Mouse (Mus musculus): ENCODE data around the gene Nkain1. TPM values are rescaled to one million over a fixed set of nuclear protein-coding genes. Genes with fewer than 3 reads are reported as not detected.

The Nkain1 gene
- polyA plus RNA-seq, 1 experiment from 2014 or later = 12.8 TPM

GRCm38 (mm10) chr4:130563820-130564219 lies 10.2 kb downstream of the Nkain1 start:
- Histone ChIP-seq H3K27me3 (replicated peaks) (peaks cover 25% of the 10 kb centered on the region), H3K27ac (no peak overlapping the region), H3K4me3 (no peak overlapping the region), H3K9me3 (no peaks in the 10 kb centered on the region), H3K9ac (no peak overlapping the region), H3K4me1 (peaks cover 79% of the 10 kb centered on the region), H3K36me3 (peaks cover 7% of the 10 kb centered on the region; the same call in 1 of the 2 replicates), H3K4me2 (replicated peaks) (peak overlapping the region; percentile 41)
- WGBS = 20% methylated on average over 8 of the region's 8 CpGs
- ATAC-seq (ENCODE audit: low FRiP score, low read depth) = peak; percentile 67

- Histone ChIP-seq H3K9ac (no peak overlapping the region), H3K9me3 (no peaks in the 10 kb centered on the region), H3K4me2 (replicated peaks) (peak overlapping the region; percentile 41), H3K36me3 (peaks cover 7% of the 10 kb centered on the region; the same call in 1 of the 2 replicates), H3K4me1 (peaks cover 75% of the 10 kb centered on the region), H3K4me3 (no peak overlapping the region), H3K27me3 (replicated peaks) (peaks cover 25% of the 10 kb centered on the region), H3K27ac (no peak overlapping the region)
- 85% methylated on average over 9 of the region's 9 CpGs for WGBS
- no peak for ATAC-seq (ENCODE audit: low FRiP score, low read depth)
These were observed 10.7 kb downstream of the Nkain1 start for GRCm38 (mm10) chr4:130563260-130563756.

- no peaks in the 10 kb centered on the region for H3K9me3 ChIP-seq
- H3K36me3 ChIP-seq = peaks cover 7% of the 10 kb centered on the region; the same call in 1 of the 2 replicates
- H3K4me1 ChIP-seq = peaks cover 80% of the 10 kb centered on the region
These were observed 13.2 kb downstream of the Nkain1 start for GRCm38 (mm10) chr4:130560576-130561310.

GRCm38 (mm10) chr4:130559220-130559619 lies 14.8 kb downstream of the Nkain1 start:
- no peak for ATAC-seq (ENCODE audit: low FRiP score, low read depth)
- no peak overlapping the region for H3K4me2 ChIP-seq (replicated peaks)
- no peak overlapping the region for H3K4me3 ChIP-seq
- H3K36me3 ChIP-seq = peaks cover 7% of the 10 kb centered on the region; the same call in 1 of the 2 replicates
- H3K27me3 ChIP-seq (replicated peaks) = peaks cover 14% of the 10 kb centered on the region
- 78% methylated on average over 3 of the region's 3 CpGs for WGBS
- no peak overlapping the region for H3K9ac ChIP-seq
- peaks cover 73% of the 10 kb centered on the region for H3K4me1 ChIP-seq
- H3K27ac ChIP-seq = no peak overlapping the region
- no peaks in the 10 kb centered on the region for H3K9me3 ChIP-seq

More at GRCm38 (mm10) chr4:130560576-130561310, 13.2 kb downstream of the Nkain1 start:
- no peak overlapping the region for H3K4me3 ChIP-seq
- no peak for ATAC-seq (ENCODE audit: low FRiP score, low read depth)
- H3K27ac ChIP-seq = peak overlapping the region; percentile 48; the same call in 1 of the 2 replicates
- WGBS = 27% methylated on average over 11 of the region's 11 CpGs
- peak overlapping the region; percentile 25; the same call in 1 of the 2 replicates for H3K4me2 ChIP-seq (replicated peaks)
- H3K9ac ChIP-seq = 0 out of 2 replicates have a peak overlapping the region, but pooled peaks have one; percentile 17
- peaks cover 25% of the 10 kb centered on the region for H3K27me3 ChIP-seq (replicated peaks)

- H3K27me3 ChIP-seq (replicated peaks) = peaks cover 14% of the 10 kb centered on the region
- H3K4me3 ChIP-seq = no peak overlapping the region
- WGBS = 79% methylated on average over 12 of the region's 12 CpGs
- H3K36me3 ChIP-seq = peaks cover 7% of the 10 kb centered on the region; the same call in 1 of the 2 replicates
- peaks cover 71% of the 10 kb centered on the region for H3K4me1 ChIP-seq
- H3K4me2 ChIP-seq (replicated peaks) = no peak overlapping the region
- H3K9ac ChIP-seq = no peak overlapping the region
- H3K27ac ChIP-seq = no peak overlapping the region
- H3K9me3 ChIP-seq = no peaks in the 10 kb centered on the region
- no peak for ATAC-seq (ENCODE audit: low FRiP score, low read depth)
These were observed 16.1 kb downstream of the Nkain1 start for GRCm38 (mm10) chr4:130557852-130558251.

DNA sequence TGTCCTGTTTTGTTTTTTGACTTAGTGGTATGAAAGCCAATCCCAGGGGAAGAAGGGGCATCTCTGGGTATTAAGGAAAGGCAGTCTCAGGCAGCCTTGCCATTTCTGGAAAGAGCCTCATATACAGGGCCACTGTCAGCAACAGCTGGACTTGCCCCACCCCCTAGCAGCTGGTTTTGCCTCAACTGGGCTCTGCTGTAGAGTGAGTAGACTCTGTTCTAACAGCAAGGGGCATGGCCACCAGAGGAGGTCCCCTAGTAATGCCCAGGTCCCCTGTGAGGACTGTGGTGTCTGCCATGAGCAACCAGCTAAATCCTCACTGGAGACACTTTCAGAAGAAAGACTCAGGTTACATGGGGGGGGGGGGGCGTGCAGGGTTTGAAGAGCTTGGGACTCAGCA lies 17.0 kb downstream of the Nkain1 start:
- no peak for ATAC-seq (ENCODE audit: low FRiP score, low read depth)
- Histone ChIP-seq H3K36me3 (peaks cover 7% of the 10 kb centered on the region; the same call in 1 of the 2 replicates), H3K9ac (no peak overlapping the region), H3K27ac (no peak overlapping the region), H3K4me2 (replicated peaks) (no peak overlapping the region), H3K9me3 (no peaks in the 10 kb centered on the region), H3K4me1 (peaks cover 71% of the 10 kb centered on the region), H3K4me3 (no peak overlapping the region), H3K27me3 (replicated peaks) (peaks cover 10% of the 10 kb centered on the region)
- WGBS = 60% methylated on average over 1 of the region's 1 CpGs

DNA sequence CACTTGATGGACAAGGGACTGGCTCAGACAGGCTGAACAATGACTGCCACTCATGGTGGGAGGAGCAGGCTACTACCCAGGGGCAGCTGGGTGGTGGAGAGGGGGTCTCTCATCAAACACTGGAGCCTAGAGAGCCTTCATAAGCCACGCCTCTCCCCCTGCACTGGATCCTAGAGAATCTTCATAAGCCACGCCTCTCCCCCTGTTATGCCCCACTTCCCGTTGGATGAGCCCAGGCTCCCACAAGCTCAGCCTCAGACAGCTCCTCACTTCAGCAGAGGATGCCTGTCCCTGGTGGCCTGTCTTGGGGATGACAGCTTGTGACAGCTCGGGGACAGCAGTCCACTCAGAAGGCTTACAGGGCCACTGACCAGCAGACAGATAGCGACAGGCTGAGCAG lies 17.7 kb downstream of the Nkain1 start:
- no peaks in the 10 kb centered on the region for H3K9me3 ChIP-seq
- no peak overlapping the region for H3K9ac ChIP-seq
- no peak overlapping the region for H3K27ac ChIP-seq
- no peak overlapping the region for H3K4me2 ChIP-seq (replicated peaks)
- WGBS = 35% methylated on average over 5 of the region's 5 CpGs
- H3K36me3 ChIP-seq = peaks cover 7% of the 10 kb centered on the region; the same call in 1 of the 2 replicates
- ATAC-seq (ENCODE audit: low FRiP score, low read depth) = 0 out of 2 replicates have a peak, but pooled peaks have one; percentile 33
- no peak overlapping the region for H3K4me3 ChIP-seq
- peaks cover 72% of the 10 kb centered on the region for H3K4me1 ChIP-seq
- H3K27me3 ChIP-seq (replicated peaks) = peaks cover 6% of the 10 kb centered on the region; the same call in 1 of the 2 replicates

DNA sequence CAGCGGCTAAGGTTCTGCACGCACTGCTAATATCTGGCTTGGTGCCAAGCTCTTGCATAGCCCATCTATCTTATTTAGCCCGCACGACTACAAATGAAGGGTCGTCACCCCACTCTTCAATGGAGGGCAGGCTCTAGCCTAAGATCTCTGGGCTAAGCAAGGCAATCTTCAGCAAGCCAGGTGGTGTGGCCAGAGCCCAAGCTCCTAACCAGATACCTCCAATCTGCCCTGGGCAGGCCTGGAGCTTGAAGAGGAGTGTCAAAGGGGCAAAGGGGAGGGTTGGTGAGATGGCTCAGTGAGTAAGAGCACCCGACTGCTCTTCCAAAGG lies 20.9 kb downstream of the Nkain1 start:
- H3K4me1 ChIP-seq = peaks cover 57% of the 10 kb centered on the region
- no peak overlapping the region for H3K27ac ChIP-seq
- WGBS = 13% methylated on average over 6 of the region's 6 CpGs
- no peak overlapping the region for H3K4me3 ChIP-seq
- ATAC-seq (ENCODE audit: low FRiP score, low read depth) = no peak
- H3K9ac ChIP-seq = no peak overlapping the region
- H3K27me3 ChIP-seq (replicated peaks) = no peaks in the 10 kb centered on the region
- H3K36me3 ChIP-seq = no peaks in the 10 kb centered on the region
- 0 out of 2 replicates have a peak overlapping the region, but pooled peaks have one; percentile 25 for H3K4me2 ChIP-seq (replicated peaks)
- no peaks in the 10 kb centered on the region for H3K9me3 ChIP-seq

- H3K27ac ChIP-seq = peak overlapping the region; percentile 22; the same call in 1 of the 2 replicates
- no peak overlapping the region for H3K9ac ChIP-seq
- ATAC-seq (ENCODE audit: low FRiP score, low read depth) = peak; percentile 46
- no peaks in the 10 kb centered on the region for H3K36me3 ChIP-seq
- H3K9me3 ChIP-seq = no peaks in the 10 kb centered on the region
- H3K27me3 ChIP-seq (replicated peaks) = no peaks in the 10 kb centered on the region
- H3K4me1 ChIP-seq = peaks cover 57% of the 10 kb centered on the region
- no peak overlapping the region for H3K4me3 ChIP-seq
- peak overlapping the region; percentile 25 for H3K4me2 ChIP-seq (replicated peaks)
- 21% methylated on average over 8 of the region's 8 CpGs for WGBS
These were observed 21.5 kb downstream of the Nkain1 start for GRCm38 (mm10) chr4:130552312-130553120.

- no peak overlapping the region for H3K9ac ChIP-seq
- no peak overlapping the region for H3K4me3 ChIP-seq
- H3K4me2 ChIP-seq (replicated peaks) = no peak overlapping the region
- H3K9me3 ChIP-seq = no peaks in the 10 kb centered on the region
- H3K36me3 ChIP-seq = no peaks in the 10 kb centered on the region
- H3K27ac ChIP-seq = no peak overlapping the region
- 83% methylated on average over 9 of the region's 9 CpGs for WGBS
- H3K4me1 ChIP-seq = peaks cover 66% of the 10 kb centered on the region
- ATAC-seq (ENCODE audit: low FRiP score, low read depth) = no peak
- H3K27me3 ChIP-seq (replicated peaks) = no peaks in the 10 kb centered on the region
These were observed 23.5 kb downstream of the Nkain1 start for GRCm38 (mm10) chr4:130550511-130550910.

DNA sequence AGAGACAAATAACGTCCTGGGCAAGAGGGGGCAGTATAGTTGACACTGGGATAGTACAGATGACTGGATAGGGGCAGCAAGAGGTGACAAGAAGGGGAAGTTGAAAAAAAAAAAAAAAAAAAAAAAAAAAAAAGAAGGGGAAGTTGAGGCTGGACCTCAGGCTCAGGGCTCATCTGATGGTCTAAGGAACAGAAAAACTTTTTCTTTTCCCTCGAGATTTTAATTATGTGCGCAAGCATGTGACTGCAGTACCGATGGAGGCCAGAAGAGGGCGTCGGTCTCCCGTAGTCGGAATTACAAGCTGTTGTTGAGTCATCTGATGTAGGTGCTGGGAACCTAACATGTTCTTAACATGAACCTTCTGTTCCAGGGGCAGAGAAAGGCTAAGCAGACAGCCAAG lies 24.8 kb downstream of the Nkain1 start:
- WGBS = 88% methylated on average over 8 of the region's 8 CpGs
- Histone ChIP-seq H3K27me3 (replicated peaks) (no peaks in the 10 kb centered on the region), H3K36me3 (no peaks in the 10 kb centered on the region), H3K27ac (no peak overlapping the region), H3K4me2 (replicated peaks) (no peak overlapping the region), H3K4me3 (no peak overlapping the region), H3K4me1 (peaks cover 69% of the 10 kb centered on the region), H3K9me3 (no peaks in the 10 kb centered on the region), H3K9ac (no peak overlapping the region)
- ATAC-seq (ENCODE audit: low FRiP score, low read depth) = no peak

All from neural tube, embryonic 12.5 days (tissue).